Mouse (Mus musculus): ENCODE results near the gene Rasa2. TPM values are rescaled to one million over a fixed set of nuclear protein-coding genes. Genes with fewer than 3 reads are reported as not detected.

Gene Rasa2
- polyA plus RNA-seq, 1 experiment, result 10.7 TPM

DNA sequence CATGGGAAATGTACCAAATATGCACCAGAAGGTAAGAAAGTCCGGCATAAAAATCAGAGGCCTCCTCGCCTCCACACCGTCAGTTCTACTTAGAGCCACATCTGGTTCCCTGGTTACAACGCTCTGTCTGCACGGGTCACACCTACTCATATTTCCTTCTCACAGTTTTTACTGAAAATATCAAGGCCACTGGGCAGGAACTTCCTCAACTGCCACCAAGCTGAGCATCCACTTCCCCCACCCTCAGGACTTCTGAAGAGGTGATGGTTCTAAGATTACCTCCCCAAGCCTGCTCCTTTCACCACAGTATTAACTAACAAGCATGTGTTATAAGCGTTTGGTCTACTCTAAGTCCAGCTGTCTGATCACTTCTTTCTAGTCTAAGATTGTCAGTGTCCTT, 53.7 kb downstream of the Rasa2 start:
- DNase-seq (ENCODE audit: low read depth), result no peak
- TF ChIP-seq CTCF (IDR thresholded peaks at IDR 0.05; ENCODE audit: borderline replicate concordance, extremely low read depth, insufficient read depth, insufficient read length), result no peak
- no peak for TF ChIP-seq POLR2A (IDR thresholded peaks at IDR 0.05; ENCODE audit: borderline replicate concordance, extremely low read depth, insufficient read depth, insufficient read length, poor library complexity, severe bottlenecking)

DNA sequence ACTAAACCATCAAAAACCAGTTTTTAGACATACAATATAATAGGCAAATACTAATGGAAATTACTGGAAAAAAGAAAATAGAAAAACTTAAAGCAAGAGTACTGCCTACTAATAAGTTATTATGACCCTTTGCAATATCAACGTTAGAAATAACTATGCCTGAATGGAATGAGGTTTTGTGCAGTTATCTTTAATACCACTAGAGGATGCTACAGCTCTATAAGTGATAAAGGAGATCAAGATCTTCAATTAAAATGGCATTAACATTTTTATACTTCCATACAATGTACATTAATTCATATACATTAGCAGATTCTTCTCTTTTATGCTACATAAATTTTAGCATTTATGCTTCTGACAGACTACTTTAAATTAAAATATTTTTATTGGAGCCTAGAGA, 58.2 kb downstream of the Rasa2 start:
- TF ChIP-seq POLR2A (IDR thresholded peaks at IDR 0.05; ENCODE audit: borderline replicate concordance, extremely low read depth, insufficient read depth, insufficient read length, poor library complexity, severe bottlenecking), result no peak
- TF ChIP-seq CTCF (IDR thresholded peaks at IDR 0.05; ENCODE audit: borderline replicate concordance, extremely low read depth, insufficient read depth, insufficient read length), result no peak
- DNase-seq (ENCODE audit: low read depth), result peak; percentile 53

DNA sequence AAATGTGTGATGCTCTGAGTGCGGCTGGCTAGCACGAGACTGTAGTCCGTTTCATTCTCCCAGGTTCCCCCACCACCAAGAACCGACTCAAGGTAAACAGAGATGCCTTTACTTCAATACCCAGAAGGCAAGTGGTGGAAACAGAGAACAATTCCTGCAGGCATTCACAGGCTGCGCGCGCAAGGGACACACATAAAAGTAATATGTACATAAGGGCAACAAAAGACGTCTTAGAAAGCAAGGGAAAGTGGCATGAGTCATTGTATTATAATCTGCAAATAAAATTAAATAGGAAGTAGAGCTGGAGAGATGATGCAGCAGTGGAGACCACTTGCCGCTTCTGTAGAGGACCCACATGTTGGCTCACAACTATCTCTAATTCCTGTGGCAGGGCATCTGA, 58.7 kb downstream of the Rasa2 start:
- no peak for DNase-seq (ENCODE audit: low read depth)
- TF ChIP-seq POLR2A (IDR thresholded peaks at IDR 0.05; ENCODE audit: borderline replicate concordance, extremely low read depth, insufficient read depth, insufficient read length, poor library complexity, severe bottlenecking) (no peak), CTCF (IDR thresholded peaks at IDR 0.05; ENCODE audit: borderline replicate concordance, extremely low read depth, insufficient read depth, insufficient read length) (no peak)

DNA sequence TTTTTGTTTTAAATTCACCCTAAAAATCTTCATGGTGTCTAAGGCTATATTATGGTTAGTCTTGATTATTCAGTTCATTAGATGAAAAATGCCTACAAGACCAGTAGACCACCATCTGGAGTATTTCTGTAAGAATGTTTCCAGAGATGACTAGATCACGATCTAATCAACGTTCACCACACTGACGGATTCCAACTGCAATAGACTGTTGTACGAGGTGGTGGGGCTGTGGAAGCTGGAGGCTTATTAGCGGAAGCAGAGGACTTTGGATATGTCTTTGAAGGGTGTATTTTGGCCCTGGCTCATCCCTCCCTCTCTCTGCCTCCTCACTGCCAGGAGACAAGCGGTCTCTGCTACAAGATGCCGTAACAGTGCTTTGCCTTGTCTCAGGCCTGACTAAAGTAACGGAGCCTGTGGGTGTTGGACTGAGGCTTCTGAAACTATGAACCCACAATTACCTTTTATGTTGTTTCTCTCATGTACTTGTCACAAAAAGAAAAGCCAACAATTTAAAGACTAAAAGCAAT, 64.9 kb downstream of the Rasa2 start:
- TF ChIP-seq CTCF (IDR thresholded peaks at IDR 0.05; ENCODE audit: borderline replicate concordance, extremely low read depth, insufficient read depth, insufficient read length) (no peak), POLR2A (IDR thresholded peaks at IDR 0.05; ENCODE audit: borderline replicate concordance, extremely low read depth, insufficient read depth, insufficient read length, poor library complexity, severe bottlenecking) (no peak)
- DNase-seq (ENCODE audit: low read depth), result no peak

DNA sequence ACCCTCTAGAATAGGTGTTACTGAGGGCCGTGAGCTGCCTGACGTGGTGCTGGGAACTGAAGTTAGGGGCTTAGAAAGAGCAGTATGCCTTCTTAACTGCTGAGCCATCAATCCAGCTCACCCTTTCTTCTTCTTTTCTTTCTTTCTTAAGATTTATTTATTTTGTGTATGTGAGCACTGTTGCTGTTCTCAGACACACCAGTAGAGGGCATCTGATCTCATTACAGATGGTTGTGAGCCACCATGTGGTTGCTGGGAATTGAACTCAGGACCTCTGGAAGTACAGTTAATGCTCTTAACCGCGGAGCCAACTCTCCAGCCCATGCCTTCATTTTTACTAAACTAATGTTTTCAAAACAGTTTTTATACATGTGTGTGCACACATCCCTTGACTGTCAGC, 67.9 kb downstream of the Rasa2 start:
- DNase-seq (ENCODE audit: low read depth), result no peak
- TF ChIP-seq POLR2A (IDR thresholded peaks at IDR 0.05; ENCODE audit: borderline replicate concordance, extremely low read depth, insufficient read depth, insufficient read length, poor library complexity, severe bottlenecking) (no peak), CTCF (IDR thresholded peaks at IDR 0.05; ENCODE audit: borderline replicate concordance, extremely low read depth, insufficient read depth, insufficient read length) (peak; percentile 7; the same call in 1 of the 2 replicates)

DNA sequence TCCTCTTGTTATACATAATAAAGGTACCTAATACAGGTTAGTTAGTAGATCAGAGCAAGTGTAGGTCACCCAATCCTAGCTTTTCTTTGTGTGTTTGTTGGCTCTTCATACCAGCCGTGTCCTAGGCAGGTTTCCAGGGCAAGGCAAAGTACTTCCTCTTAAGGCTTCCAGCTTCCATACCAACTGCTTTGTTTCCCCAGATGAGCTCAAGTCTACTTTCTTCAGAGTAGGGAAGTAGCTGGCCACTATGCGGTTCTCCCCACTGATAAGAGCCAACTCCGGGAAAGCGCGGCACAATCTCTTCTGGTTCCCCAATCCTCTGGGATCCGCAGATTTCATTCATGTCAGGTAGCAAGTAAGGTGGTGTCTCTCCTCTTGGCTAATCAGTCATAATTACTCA, 72.3 kb downstream of the Rasa2 start:
- DNase-seq (ENCODE audit: low read depth), result no peak
- no peak for TF ChIP-seq POLR2A (IDR thresholded peaks at IDR 0.05; ENCODE audit: borderline replicate concordance, extremely low read depth, insufficient read depth, insufficient read length, poor library complexity, severe bottlenecking)
- no peak for TF ChIP-seq CTCF (IDR thresholded peaks at IDR 0.05; ENCODE audit: borderline replicate concordance, extremely low read depth, insufficient read depth, insufficient read length)

DNA sequence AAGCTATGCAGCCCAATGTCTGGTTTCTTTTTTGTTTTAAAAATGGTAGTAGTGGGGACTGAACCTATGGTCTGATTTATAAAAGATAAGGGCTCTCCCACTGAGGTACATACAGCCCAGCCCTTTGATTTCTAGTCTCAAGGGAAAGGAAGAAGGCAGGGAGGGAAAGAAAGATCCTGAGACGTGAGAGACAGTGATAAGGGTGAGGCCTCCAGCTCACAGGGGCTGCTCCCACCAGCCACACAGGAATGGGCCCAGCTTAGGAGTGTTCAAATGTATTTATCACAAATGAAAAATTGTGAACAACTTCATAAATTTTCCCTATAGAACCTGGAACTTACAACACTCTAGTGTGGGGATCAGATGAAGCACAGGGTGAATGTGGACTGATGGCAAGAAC, 72.8 kb downstream of the Rasa2 start:
- DNase-seq (ENCODE audit: low read depth), result no peak
- TF ChIP-seq POLR2A (IDR thresholded peaks at IDR 0.05; ENCODE audit: borderline replicate concordance, extremely low read depth, insufficient read depth, insufficient read length, poor library complexity, severe bottlenecking) (no peak), CTCF (IDR thresholded peaks at IDR 0.05; ENCODE audit: borderline replicate concordance, extremely low read depth, insufficient read depth, insufficient read length) (no peak)

DNA sequence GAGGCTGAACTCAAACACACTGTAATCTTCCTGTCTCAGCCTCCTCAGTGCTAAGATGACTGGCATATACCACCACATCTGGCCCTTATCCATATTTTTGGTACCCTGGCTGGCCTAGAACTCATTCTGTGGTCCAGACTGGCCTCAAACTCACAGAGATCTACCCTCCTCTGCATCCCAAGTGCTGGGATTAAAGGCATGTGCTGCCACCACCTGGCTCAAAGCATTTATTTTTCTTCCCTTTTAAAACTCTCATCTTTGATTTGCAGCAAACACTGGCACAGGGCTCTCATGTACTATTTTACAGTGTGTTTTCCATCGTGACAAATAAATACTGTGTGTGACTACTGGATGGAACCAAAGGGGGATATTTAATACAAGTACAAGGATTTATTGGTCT, 77.3 kb downstream of the Rasa2 start:
- DNase-seq (ENCODE audit: low read depth), result peak; percentile 13
- TF ChIP-seq CTCF (IDR thresholded peaks at IDR 0.05; ENCODE audit: borderline replicate concordance, extremely low read depth, insufficient read depth, insufficient read length), result no peak
- no peak for TF ChIP-seq POLR2A (IDR thresholded peaks at IDR 0.05; ENCODE audit: borderline replicate concordance, extremely low read depth, insufficient read depth, insufficient read length, poor library complexity, severe bottlenecking)

DNA sequence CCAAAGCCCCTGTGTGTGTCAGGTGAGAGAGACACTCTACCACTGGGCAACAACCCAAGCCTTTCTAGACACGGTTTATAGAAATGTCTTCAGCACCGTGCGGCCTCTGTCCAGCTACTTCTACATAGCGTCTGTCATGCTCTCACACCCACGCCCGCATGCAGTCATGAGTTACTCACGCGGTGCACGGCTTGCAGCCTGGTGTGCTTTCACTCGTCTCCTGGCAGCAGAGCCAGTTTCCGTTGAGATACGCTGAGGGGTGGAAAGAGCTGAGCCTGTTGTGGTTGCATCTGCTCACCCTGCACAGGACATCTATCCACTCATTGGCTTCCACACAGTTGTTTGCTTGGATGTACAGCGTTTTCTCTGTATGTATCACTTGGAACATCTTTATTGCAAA, 86.0 kb downstream of the Rasa2 start:
- TF ChIP-seq CTCF (IDR thresholded peaks at IDR 0.05; ENCODE audit: borderline replicate concordance, extremely low read depth, insufficient read depth, insufficient read length) (no peak), POLR2A (IDR thresholded peaks at IDR 0.05; ENCODE audit: borderline replicate concordance, extremely low read depth, insufficient read depth, insufficient read length, poor library complexity, severe bottlenecking) (no peak)
- no peak for DNase-seq (ENCODE audit: low read depth)

DNA sequence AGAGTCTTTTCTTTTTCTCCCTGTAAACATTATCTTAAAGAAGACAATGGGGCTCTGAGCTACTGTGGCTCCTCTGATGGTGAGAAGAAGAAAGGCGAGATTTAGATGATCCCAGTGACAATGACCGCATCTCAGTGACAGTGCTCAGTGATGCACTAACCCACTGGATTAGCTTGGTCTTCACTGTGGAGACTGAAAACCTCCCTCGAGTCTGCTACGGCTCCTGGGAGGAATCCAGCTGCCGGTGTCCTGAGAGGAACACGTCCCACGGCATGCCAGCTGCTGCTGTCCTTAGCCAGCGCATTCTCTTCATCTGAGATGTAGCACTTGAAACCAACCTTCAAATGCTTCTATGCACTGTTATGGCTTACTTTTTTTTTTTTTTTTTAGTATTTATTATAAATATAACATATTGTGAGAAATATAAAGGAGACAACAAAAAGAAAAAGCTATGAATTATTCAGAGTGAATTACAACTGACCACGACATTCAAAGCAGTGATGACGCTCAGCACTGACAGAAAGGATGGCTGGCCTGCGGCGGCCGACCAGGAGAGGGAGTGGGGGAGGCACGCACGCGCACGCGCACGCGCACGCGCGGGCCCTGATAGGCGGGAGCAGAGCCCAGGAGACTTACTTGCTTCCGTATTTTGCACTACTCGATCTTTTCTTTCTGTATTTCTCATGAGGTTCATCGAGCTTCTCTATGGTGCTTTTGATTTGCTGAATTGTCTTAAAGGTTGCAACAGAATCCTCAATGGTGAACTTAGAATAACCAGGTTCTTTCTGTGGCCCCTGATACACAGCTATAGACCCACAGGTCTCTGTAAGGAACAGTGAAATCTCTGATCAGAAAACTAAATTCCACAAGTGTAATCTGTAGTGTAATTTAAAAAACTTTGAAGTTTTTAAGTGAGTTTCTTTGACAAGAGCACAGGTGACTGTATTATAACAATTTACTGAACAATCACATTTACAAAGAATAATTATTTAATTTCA, 87.5 kb downstream of the Rasa2 start:
- peak; percentile 90 for DNase-seq (ENCODE audit: low read depth)
- TF ChIP-seq POLR2A (IDR thresholded peaks at IDR 0.05; ENCODE audit: borderline replicate concordance, extremely low read depth, insufficient read depth, insufficient read length, poor library complexity, severe bottlenecking), result no peak
- peak; percentile 54; the same call in 1 of the 2 replicates for TF ChIP-seq CTCF (IDR thresholded peaks at IDR 0.05; ENCODE audit: borderline replicate concordance, extremely low read depth, insufficient read depth, insufficient read length)

DNA sequence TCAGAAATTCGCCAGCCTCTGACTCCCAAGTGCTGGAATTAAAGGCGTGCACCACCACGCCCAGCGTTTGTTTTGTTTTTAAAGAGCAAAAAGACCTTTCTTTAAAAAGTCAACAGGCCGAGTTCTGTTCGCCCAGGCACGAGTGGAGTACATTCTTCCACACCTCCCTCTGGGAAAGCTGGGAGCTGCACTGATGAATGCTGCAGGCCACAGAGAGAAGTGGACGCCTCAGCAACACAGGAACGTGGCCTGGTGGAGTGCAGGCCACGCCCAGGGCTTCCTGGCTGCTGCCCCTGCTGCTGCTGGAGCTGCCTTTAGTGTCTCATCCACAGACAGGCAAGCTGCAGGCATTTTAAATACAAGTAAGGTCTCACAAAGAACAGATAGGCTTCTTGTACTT, 92.5 kb downstream of the Rasa2 start:
- no peak for TF ChIP-seq CTCF (IDR thresholded peaks at IDR 0.05; ENCODE audit: borderline replicate concordance, extremely low read depth, insufficient read depth, insufficient read length)
- TF ChIP-seq POLR2A (IDR thresholded peaks at IDR 0.05; ENCODE audit: borderline replicate concordance, extremely low read depth, insufficient read depth, insufficient read length, poor library complexity, severe bottlenecking), result no peak
- DNase-seq (ENCODE audit: low read depth), result no peak

DNA sequence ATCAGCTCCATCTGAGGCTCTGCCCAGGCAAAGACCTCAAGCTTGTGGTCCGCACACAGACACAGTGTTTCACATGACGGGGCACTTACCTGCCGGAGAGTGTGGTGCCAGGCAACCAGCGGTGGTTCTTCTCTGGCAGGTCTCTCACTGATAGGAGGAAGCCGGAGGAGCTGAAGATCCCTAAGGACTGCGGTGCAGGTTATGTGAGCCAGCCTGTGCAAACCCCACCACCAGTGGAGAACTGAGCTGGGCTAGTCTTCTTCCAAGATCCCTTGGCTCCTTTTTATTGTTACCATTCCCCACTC, 93.8 kb downstream of the Rasa2 start:
- DNase-seq (ENCODE audit: low read depth), result no peak
- TF ChIP-seq CTCF (IDR thresholded peaks at IDR 0.05; ENCODE audit: borderline replicate concordance, extremely low read depth, insufficient read depth, insufficient read length), result no peak
- TF ChIP-seq POLR2A (IDR thresholded peaks at IDR 0.05; ENCODE audit: borderline replicate concordance, extremely low read depth, insufficient read depth, insufficient read length, poor library complexity, severe bottlenecking), result no peak

All from brain, embryonic 14.5 days (tissue).